Mouse (Mus musculus): ENCODE measurements around the gene Batf2. TPM values are rescaled to one million over a fixed set of nuclear protein-coding genes. Genes with fewer than 3 reads are reported as not detected.

Batf2 gene
- polyA plus RNA-seq, 1 experiment: not detected

GRCm38 (mm10) chr19:6141394-6141749 is 589 bp downstream of the Batf2 start, which contains the start of gene Arl2:
Gene Arl2, minus strand, starts transcription at chr19:6141548.
- Histone ChIP-seq H3K4me3 (replicated peaks; ENCODE audit: control insufficient read depth, low read depth, low read length) (peak within 1 kb of the TSS; percentile 77), H3K27ac (ENCODE audit: control insufficient read depth, insufficient read depth, low read depth, low read length, poor library complexity) (peak within 1 kb of the TSS; percentile 81), H3K4me1 (ENCODE audit: control insufficient read depth, insufficient read depth, low read length) (no peaks in the 10 kb centered on the region)
- TF ChIP-seq CTCF (IDR thresholded peaks at IDR 0.05; ENCODE audit: control insufficient read depth, insufficient read depth, low read length) (peak; percentile 67), POLR2A (IDR thresholded peaks at IDR 0.05; ENCODE audit: borderline replicate concordance, control insufficient read depth, low read depth, low read length) (no peak)
- WGBS: 1% methylated on average over 15 of the region's 15 CpGs

DNA sequence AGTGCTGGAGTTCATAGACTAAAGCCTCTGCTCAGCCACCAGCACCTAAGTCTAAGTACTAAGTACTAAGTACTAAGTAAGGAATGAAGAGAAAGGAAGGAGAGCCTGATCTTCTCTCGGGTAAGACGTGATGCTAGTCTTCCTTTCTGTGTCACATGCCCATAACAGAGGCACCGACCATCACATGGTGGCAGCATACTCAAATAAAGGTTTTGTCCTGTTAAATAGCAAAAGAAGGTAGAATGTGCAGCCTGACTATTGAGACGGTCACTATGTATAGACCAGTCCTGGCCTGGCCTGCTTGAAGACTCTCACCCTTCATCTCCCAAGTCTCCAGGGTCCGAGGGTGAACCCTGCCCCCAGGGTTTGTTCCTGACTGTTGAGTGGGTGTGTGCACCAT is 4.1 kb downstream of the Batf2 start:
- H3K4me1 ChIP-seq (ENCODE audit: control insufficient read depth, insufficient read depth, low read length): no peaks in the 10 kb centered on the region
- 65% methylated on average over 5 of the region's 5 CpGs for whole genome bisulfite sequencing
- H3K27ac ChIP-seq (ENCODE audit: control insufficient read depth, insufficient read depth, low read depth, low read length, poor library complexity): no peak overlapping the region
- TF ChIP-seq POLR2A (IDR thresholded peaks at IDR 0.05; ENCODE audit: borderline replicate concordance, control insufficient read depth, low read depth, low read length) (no peak), CTCF (IDR thresholded peaks at IDR 0.05; ENCODE audit: control insufficient read depth, insufficient read depth, low read length) (no peak)
- H3K4me3 ChIP-seq (replicated peaks; ENCODE audit: control insufficient read depth, low read depth, low read length): no peak overlapping the region

DNA sequence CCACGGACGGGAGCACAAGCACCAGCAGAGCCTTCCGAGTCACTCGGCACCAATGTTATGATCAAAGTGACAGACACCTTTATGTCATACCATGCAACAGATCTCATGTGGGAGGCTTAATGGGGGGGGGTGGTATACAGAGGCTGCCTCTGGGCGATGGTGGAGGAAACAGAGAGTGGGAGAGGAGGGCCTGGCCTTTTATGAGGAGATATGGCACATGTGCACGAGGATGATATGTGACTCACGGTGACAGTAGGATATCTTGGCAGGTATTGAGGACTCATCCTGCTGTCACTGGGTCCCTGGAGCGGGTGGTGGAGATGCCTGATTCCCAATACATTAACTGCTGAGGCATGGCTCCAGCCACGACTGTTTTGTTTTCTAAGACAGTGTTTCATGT is 14.4 kb downstream of the Batf2 start:
- Histone ChIP-seq H3K4me3 (replicated peaks; ENCODE audit: control insufficient read depth, low read depth, low read length) (no peak overlapping the region), H3K4me1 (ENCODE audit: control insufficient read depth, insufficient read depth, low read length) (no peaks in the 10 kb centered on the region), H3K27ac (ENCODE audit: control insufficient read depth, insufficient read depth, low read depth, low read length, poor library complexity) (no peak overlapping the region)
- 79% methylated on average over 9 of the region's 9 CpGs for WGBS
- TF ChIP-seq POLR2A (IDR thresholded peaks at IDR 0.05; ENCODE audit: borderline replicate concordance, control insufficient read depth, low read depth, low read length) (no peak), CTCF (IDR thresholded peaks at IDR 0.05; ENCODE audit: control insufficient read depth, insufficient read depth, low read length) (no peak)

DNA sequence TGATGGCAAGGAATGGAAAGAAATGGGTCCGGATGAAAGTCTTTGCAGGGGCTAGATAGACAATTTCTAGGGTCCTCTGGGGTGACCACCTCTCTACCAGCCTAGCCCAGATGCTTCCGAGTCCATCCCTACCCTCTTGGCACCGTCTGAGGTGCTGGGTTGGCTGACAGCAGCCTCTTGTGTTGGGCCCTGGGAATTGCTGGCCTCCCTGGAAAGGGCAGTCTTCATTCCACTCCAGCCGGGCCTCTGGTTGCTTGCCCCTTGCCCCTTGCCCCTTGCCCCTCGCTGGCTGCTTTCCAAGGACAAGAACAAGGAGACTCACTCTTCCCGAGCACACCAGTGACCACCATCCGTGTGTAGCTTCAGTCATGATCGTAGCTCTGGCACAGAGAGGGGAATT is 15.6 kb downstream of the Batf2 start:
- Histone ChIP-seq H3K4me3 (replicated peaks; ENCODE audit: control insufficient read depth, low read depth, low read length) (no peak overlapping the region), H3K4me1 (ENCODE audit: control insufficient read depth, insufficient read depth, low read length) (no peaks in the 10 kb centered on the region), H3K27ac (ENCODE audit: control insufficient read depth, insufficient read depth, low read depth, low read length, poor library complexity) (no peak overlapping the region)
- WGBS: 79% methylated on average over 8 of the region's 8 CpGs
- TF ChIP-seq POLR2A (IDR thresholded peaks at IDR 0.05; ENCODE audit: borderline replicate concordance, control insufficient read depth, low read depth, low read length) (no peak), CTCF (IDR thresholded peaks at IDR 0.05; ENCODE audit: control insufficient read depth, insufficient read depth, low read length) (no peak)

DNA sequence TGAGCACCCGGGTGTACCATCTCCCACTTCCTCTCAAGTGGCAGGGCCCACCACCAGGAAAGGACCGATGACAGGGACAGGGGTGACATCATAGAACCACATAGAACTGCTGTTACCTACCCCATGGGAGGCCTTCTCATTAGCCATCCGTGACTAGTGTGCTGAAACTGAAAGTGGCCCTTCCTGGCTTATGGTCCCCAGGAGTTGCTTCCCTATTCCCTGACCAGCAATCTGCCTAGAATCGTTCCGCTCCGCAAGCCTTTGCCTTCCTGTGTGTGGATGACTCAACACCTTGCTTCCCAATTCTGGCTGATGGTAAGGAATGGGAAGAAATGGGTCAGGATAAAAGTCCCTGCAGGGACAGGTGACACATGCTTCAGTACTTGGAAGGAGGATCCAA is 16.4 kb downstream of the Batf2 start:
- TF ChIP-seq POLR2A (IDR thresholded peaks at IDR 0.05; ENCODE audit: borderline replicate concordance, control insufficient read depth, low read depth, low read length) (no peak), CTCF (IDR thresholded peaks at IDR 0.05; ENCODE audit: control insufficient read depth, insufficient read depth, low read length) (no peak)
- 4% methylated on average over 6 of the region's 6 CpGs for WGBS
- no peaks in the 10 kb centered on the region for H3K4me1 ChIP-seq (ENCODE audit: control insufficient read depth, insufficient read depth, low read length)
- no peak overlapping the region for H3K4me3 ChIP-seq (replicated peaks; ENCODE audit: control insufficient read depth, low read depth, low read length)
- H3K27ac ChIP-seq (ENCODE audit: control insufficient read depth, insufficient read depth, low read depth, low read length, poor library complexity): no peak overlapping the region

GRCm38 (mm10) chr19:6163872-6164547 is 23.2 kb downstream of the Batf2 start:
- Histone ChIP-seq H3K4me3 (replicated peaks; ENCODE audit: control insufficient read depth, low read depth, low read length) (peak overlapping the region; percentile 26), H3K27ac (ENCODE audit: control insufficient read depth, insufficient read depth, low read depth, low read length, poor library complexity) (no peak overlapping the region), H3K4me1 (ENCODE audit: control insufficient read depth, insufficient read depth, low read length) (no peaks in the 10 kb centered on the region)
- WGBS: 41% methylated on average over 10 of the region's 10 CpGs
- no peak for TF ChIP-seq CTCF (IDR thresholded peaks at IDR 0.05; ENCODE audit: control insufficient read depth, insufficient read depth, low read length)
- no peak for TF ChIP-seq POLR2A (IDR thresholded peaks at IDR 0.05; ENCODE audit: borderline replicate concordance, control insufficient read depth, low read depth, low read length)

DNA sequence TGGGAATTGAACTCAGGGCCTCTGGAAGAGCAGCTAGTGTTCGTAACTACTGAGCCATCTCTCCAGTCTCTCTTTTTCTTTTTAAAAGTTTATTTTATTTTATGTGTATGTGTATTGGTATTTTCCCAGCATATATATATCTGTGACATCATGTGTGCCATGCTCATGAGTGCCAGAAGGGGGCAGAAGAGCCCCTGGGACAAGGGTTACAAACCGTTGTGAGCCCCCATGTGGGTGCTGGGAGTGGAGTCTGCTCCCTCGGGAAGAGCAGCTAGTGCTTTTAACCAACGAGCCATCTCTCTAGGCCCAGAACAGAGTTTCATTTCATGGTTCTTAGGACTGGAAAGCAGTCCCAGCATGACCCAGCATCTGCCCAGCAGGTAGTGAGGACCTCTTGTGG is 26.0 kb downstream of the Batf2 start:
- Histone ChIP-seq H3K4me1 (ENCODE audit: control insufficient read depth, insufficient read depth, low read length) (no peaks in the 10 kb centered on the region), H3K27ac (ENCODE audit: control insufficient read depth, insufficient read depth, low read depth, low read length, poor library complexity) (no peak overlapping the region), H3K4me3 (replicated peaks; ENCODE audit: control insufficient read depth, low read depth, low read length) (no peak overlapping the region)
- TF ChIP-seq POLR2A (IDR thresholded peaks at IDR 0.05; ENCODE audit: borderline replicate concordance, control insufficient read depth, low read depth, low read length): no peak
- peak; percentile 16; the same call in 1 of the 2 replicates for TF ChIP-seq CTCF (IDR thresholded peaks at IDR 0.05; ENCODE audit: control insufficient read depth, insufficient read depth, low read length)
- WGBS: 89% methylated on average over 4 of the region's 4 CpGs

- WGBS: 71% methylated on average over 8 of the region's 8 CpGs
- no peak overlapping the region for H3K4me3 ChIP-seq (replicated peaks; ENCODE audit: control insufficient read depth, low read depth, low read length)
- no peak for TF ChIP-seq CTCF (IDR thresholded peaks at IDR 0.05; ENCODE audit: control insufficient read depth, insufficient read depth, low read length)
- no peak for TF ChIP-seq POLR2A (IDR thresholded peaks at IDR 0.05; ENCODE audit: borderline replicate concordance, control insufficient read depth, low read depth, low read length)
- H3K27ac ChIP-seq (ENCODE audit: control insufficient read depth, insufficient read depth, low read depth, low read length, poor library complexity): no peak overlapping the region
- no peaks in the 10 kb centered on the region for H3K4me1 ChIP-seq (ENCODE audit: control insufficient read depth, insufficient read depth, low read length)
Measured at GRCm38 (mm10) chr19:6171215-6171614, 30.4 kb downstream of the Batf2 start.

DNA sequence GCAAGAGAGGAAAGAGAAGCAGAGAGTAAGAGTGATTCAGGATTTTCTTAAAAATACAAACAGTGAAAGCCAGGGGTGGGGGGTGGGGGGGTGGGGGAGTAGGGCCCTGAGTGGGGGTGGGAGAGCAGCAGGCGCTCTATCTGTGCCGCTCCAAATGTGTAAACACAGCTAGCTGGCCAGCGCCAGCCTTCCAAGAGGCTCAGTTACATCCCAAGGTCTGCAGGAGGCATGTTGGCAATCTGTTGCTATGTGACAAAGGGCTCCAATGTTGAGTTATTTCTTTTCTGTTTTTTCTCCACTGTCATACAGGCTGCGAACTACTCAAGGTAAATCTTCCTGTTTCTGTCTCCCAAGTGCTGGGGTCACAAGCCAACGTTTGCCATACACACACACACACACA is 34.0 kb downstream of the Batf2 start:
- no peak for TF ChIP-seq CTCF (IDR thresholded peaks at IDR 0.05; ENCODE audit: control insufficient read depth, insufficient read depth, low read length)
- no peak for TF ChIP-seq POLR2A (IDR thresholded peaks at IDR 0.05; ENCODE audit: borderline replicate concordance, control insufficient read depth, low read depth, low read length)
- no peak overlapping the region for H3K27ac ChIP-seq (ENCODE audit: control insufficient read depth, insufficient read depth, low read depth, low read length, poor library complexity)
- H3K4me1 ChIP-seq (ENCODE audit: control insufficient read depth, insufficient read depth, low read length): no peaks in the 10 kb centered on the region
- no peak overlapping the region for H3K4me3 ChIP-seq (replicated peaks; ENCODE audit: control insufficient read depth, low read depth, low read length)
- 68% methylated on average over 5 of the region's 5 CpGs for WGBS
